Mouse (Mus musculus) c-Kit-positive CD71-negative TER-119-negative erythroid progenitor cells, embryonic 14.5 days (primary cell): ENCODE data around the gene Olfr1089.

ENCODE experiments used
- DNase-seq: peaks from one replicate; pipeline ENCODE4 v3.0.0-alpha.2; 2013; ENCODE audit warnings: low read depth

The Olfr1089 gene

GRCm38 (mm10) chr2:86733601-86734000 lies at the start of gene Olfr1089:
Olfr1089 (minus strand) TSS chr2:86733701.
- no peak for DNase-seq

- DNase-seq: no peak
These were observed 48.7 kb upstream of the Olfr1089 start, which contains the start of gene Olfr1093 for GRCm38 (mm10) chr2:86782179-86782578. Olfr1093 (plus strand) TSS chr2:86782479.

- no peak for DNase-seq
These were observed 27.5 kb upstream of the Olfr1089 start for GRCm38 (mm10) chr2:86761050-86761449.

- no peak for DNase-seq
These were observed 25.4 kb upstream of the Olfr1089 start, which contains the start of gene Olfr1090 for GRCm38 (mm10) chr2:86758893-86759292. Olfr1090 (minus strand) TSS chr2:86758993.

GRCm38 (mm10) chr2:86698295-86698694 lies 35.2 kb downstream of the Olfr1089 start, which contains the start of gene Olfr1087:
Olfr1087 (minus strand) TSS chr2:86698395.
- no peak for DNase-seq
